Mouse (Mus musculus) stomach, postnatal 0 days (tissue): ENCODE measurements at regions not wholly inside any gene's neighbourhood (a gene's known extent, or its start where the extent isn't known, plus 50 kb on each side); places are given as distances from the start of the nearest gene placed in this dataset.

Experiments used
- CTCF ChIP-seq: IDR thresholded peaks from 2 replicates; pipeline ENCODE4 v1.5.1; 2016; ENCODE audit warnings: antibody characterized with exemption, low read depth, mild to moderate bottlenecking, moderate library complexity
- EP300 ChIP-seq: optimal IDR thresholded peaks from 2 replicates; pipeline ENCODE3; 2016; ENCODE audit warnings: antibody characterized with exemption

DNA sequence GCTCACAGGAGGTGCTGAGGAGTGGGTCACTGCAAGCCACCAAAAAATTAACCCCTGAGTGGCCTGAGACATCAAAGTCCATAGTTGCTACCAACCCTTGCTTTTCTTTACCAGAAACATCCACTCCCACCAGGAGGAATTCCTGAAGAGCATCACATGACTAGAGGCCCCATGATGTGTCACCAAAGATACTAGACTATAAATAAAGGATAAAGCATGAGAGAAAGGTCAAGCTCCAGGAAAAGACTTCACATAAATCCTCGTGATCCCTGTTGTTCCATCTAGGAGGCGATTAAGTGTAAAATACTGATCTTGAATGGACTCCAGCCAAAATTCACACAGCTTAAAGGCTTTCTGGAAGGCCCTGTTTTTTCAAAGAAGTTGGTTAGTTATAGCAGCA is 190.6 kb downstream of the Adamts15 start:
- TF ChIP-seq CTCF (no peak), EP300 (no peak)
